Comparison of ENCODE assay signal across 14 mouse cellular contexts in the genomic region with DNA sequence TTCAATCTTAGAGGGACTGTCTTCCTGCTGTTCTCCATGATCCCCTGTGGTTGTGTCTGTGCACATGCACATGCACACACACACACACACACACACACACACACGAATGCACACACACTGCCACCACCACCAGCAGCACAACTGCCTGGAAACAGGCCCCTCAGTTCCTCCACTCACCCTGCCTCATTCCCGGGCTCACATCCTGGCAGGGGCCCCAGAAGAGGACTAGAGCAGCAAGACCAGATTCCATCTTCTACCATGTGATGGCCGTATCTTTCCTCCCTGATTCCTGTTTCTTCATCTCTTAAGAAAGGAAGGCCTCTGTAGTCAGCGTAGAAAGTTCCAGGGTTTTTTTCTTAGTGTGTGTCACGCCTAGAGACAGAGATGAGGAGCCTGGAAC. TPM values are rescaled to one million over a fixed set of nuclear protein-coding genes. Genes with fewer than 3 reads are reported as not detected.
A peak's percentile ranks its signal among the peaks of the same experiment; 100 is the strongest.
DNase-seq lines count a peak whose midpoint lies in the region; ATAC-seq and TF ChIP-seq lines count a peak whose summit lies in the region.
"Had no signal": no experiment of that assay in that cellular context is flagged by ENCODE, and none has a peak within 500 bp of the region (broad histone marks: within the 10 kb centered on the region; RNA-seq: fewer than 3 reads in every experiment).

No protein-coding gene starts in this region.

- H3K4me3 ChIP-seq in heart, embryonic 13.5 days = no peak overlapping the region
- no peak overlapping the region for H3K4me3 ChIP-seq in liver, embryonic 13.5 days (replicated peaks)
- H3K4me3 ChIP-seq in heart, postnatal 0 days (ENCODE audit: low read depth, low read length) = no peak overlapping the region
- H3K4me3 ChIP-seq in stomach, postnatal 0 days (ENCODE audit: low read depth, low read length) = no peak overlapping the region
- H3K4me3 ChIP-seq: forebrain, embryonic 15.5 days; limb, embryonic 13.5 days; midbrain, embryonic 15.5 days; neural tube, embryonic 13.5 days had no signal

- 56% methylated on average over 5 of the region's 5 CpGs for WGBS in heart, embryonic 13.5 days
- 65% methylated on average over 5 of the region's 5 CpGs for WGBS in liver, embryonic 13.5 days (ENCODE audit: insufficient replicate concordance)
- 48% methylated on average over 5 of the region's 5 CpGs for WGBS in heart, postnatal 0 days
- WGBS in stomach, postnatal 0 days = 55% methylated on average over 5 of the region's 5 CpGs

- no peak for TF ChIP-seq CTCF in heart, postnatal 0 days (IDR thresholded peaks at IDR 0.05; ENCODE audit: low read depth)
- TF ChIP-seq CTCF in stomach, postnatal 0 days (IDR thresholded peaks at IDR 0.05; ENCODE audit: low read depth) = no peak

- intact Hi-C loops in heart, postnatal 25 days (cut with DNase I) = no loop called here

- ATAC-seq in heart, embryonic 13.5 days (ENCODE audit: extremely low read depth, insufficient number of reproducible peaks, low FRiP score, low TSS enrichment) = no peak
- no peak for ATAC-seq in liver, embryonic 13.5 days (ENCODE audit: low read depth)
- ATAC-seq in heart, postnatal 0 days (ENCODE audit: insufficient read depth, low read depth) = no peak
- ATAC-seq in stomach, postnatal 0 days (ENCODE audit: low FRiP score, low TSS enrichment) = no peak; the same call in 1 of the 2 replicates
- ATAC-seq: forebrain, embryonic 15.5 days; midbrain, embryonic 15.5 days had no signal

- no peak for DNase-seq in heart, postnatal 25 days (ENCODE audit: low spot score)
- DNase-seq in liver, embryonic 13.5 days = no peak
- DNase-seq in liver = no peak
- no peak for DNase-seq in heart, postnatal 0 days (ENCODE audit: low spot score)
- DNase-seq in stomach, postnatal 0 days (ENCODE audit: low spot score) = no peak
- no peak for DNase-seq in spleen, postnatal 4 days (ENCODE audit: low spot score in 2 of 2)
- DNase-seq: cerebellum, adult 11-12 months; gastrocnemius, postnatal 14 days; thymus, postnatal 4 days had no signal

- peak overlapping the region; percentile 58 for H3K9ac ChIP-seq in heart, embryonic 13.5 days
- H3K9ac ChIP-seq in liver, embryonic 13.5 days = no peak overlapping the region
- H3K9ac ChIP-seq in heart, postnatal 0 days (replicated peaks; ENCODE audit: low read depth, low read length) = no peak overlapping the region
- no peak overlapping the region for H3K9ac ChIP-seq in stomach, postnatal 0 days (ENCODE audit: low read length)
- H3K9ac ChIP-seq: forebrain, embryonic 15.5 days; midbrain, embryonic 15.5 days; neural tube, embryonic 13.5 days had no signal

- TF ChIP-seq EP300 in heart, postnatal 0 days (IDR thresholded peaks at IDR 0.05; ENCODE audit: low read depth) = no peak
- no peak for TF ChIP-seq EP300 in stomach, postnatal 0 days (optimal IDR thresholded peaks at IDR 0.05)

- H3K9me3 ChIP-seq in heart, embryonic 13.5 days = no peaks in the 10 kb centered on the region
- no peaks in the 10 kb centered on the region for H3K9me3 ChIP-seq in liver, embryonic 13.5 days (replicated peaks)
- no peaks in the 10 kb centered on the region for H3K9me3 ChIP-seq in heart, postnatal 0 days (replicated peaks; ENCODE audit: control insufficient read depth, low read length)
- no peaks in the 10 kb centered on the region for H3K9me3 ChIP-seq in stomach, postnatal 0 days (ENCODE audit: control insufficient read depth, low read length)
- H3K9me3 ChIP-seq: forebrain, embryonic 15.5 days; limb, embryonic 13.5 days; midbrain, embryonic 15.5 days; neural tube, embryonic 13.5 days had no signal

- no peaks in the 10 kb centered on the region for H3K36me3 ChIP-seq in heart, embryonic 13.5 days
- peaks cover 3% of the 10 kb centered on the region; the same call in 1 of the 2 replicates for H3K36me3 ChIP-seq in liver, embryonic 13.5 days
- H3K36me3 ChIP-seq in heart, postnatal 0 days (replicated peaks; ENCODE audit: control insufficient read depth, insufficient read depth, low read length) = no peaks in the 10 kb centered on the region
- H3K36me3 ChIP-seq in stomach, postnatal 0 days (ENCODE audit: control insufficient read depth, insufficient read depth, low read length) = no peaks in the 10 kb centered on the region
- H3K36me3 ChIP-seq: forebrain, embryonic 15.5 days; limb, embryonic 13.5 days; midbrain, embryonic 15.5 days; neural tube, embryonic 13.5 days had no signal

- peaks cover 91% of the 10 kb centered on the region for H3K4me1 ChIP-seq in heart, embryonic 13.5 days
- H3K4me1 ChIP-seq in liver, embryonic 13.5 days (replicated peaks) = peaks cover 68% of the 10 kb centered on the region
- H3K4me1 ChIP-seq in heart, postnatal 0 days (ENCODE audit: control insufficient read depth, insufficient read depth) = peaks cover 68% of the 10 kb centered on the region
- H3K4me1 ChIP-seq in stomach, postnatal 0 days (replicated peaks; ENCODE audit: control insufficient read depth, insufficient read depth) = no peaks in the 10 kb centered on the region

- no peaks in the 10 kb centered on the region for H3K27me3 ChIP-seq in heart, embryonic 13.5 days (replicated peaks)
- H3K27me3 ChIP-seq in liver, embryonic 13.5 days = no peaks in the 10 kb centered on the region
- H3K27me3 ChIP-seq in heart, postnatal 0 days (ENCODE audit: control insufficient read depth, insufficient read depth, low read length) = no peaks in the 10 kb centered on the region
- no peaks in the 10 kb centered on the region for H3K27me3 ChIP-seq in stomach, postnatal 0 days (ENCODE audit: control insufficient read depth, insufficient read depth, low read length)
- H3K27me3 ChIP-seq: forebrain, embryonic 15.5 days; limb, embryonic 13.5 days; midbrain, embryonic 15.5 days; neural tube, embryonic 13.5 days had no signal

- no peak overlapping the region for H3K4me2 ChIP-seq in heart, embryonic 13.5 days
- no peak overlapping the region for H3K4me2 ChIP-seq in liver, embryonic 13.5 days
- H3K4me2 ChIP-seq in heart, postnatal 0 days (ENCODE audit: low read depth, low read length) = no peak overlapping the region
- no peak overlapping the region for H3K4me2 ChIP-seq in stomach, postnatal 0 days (replicated peaks; ENCODE audit: low read depth)
- H3K4me2 ChIP-seq: forebrain, embryonic 15.5 days; limb, embryonic 13.5 days; midbrain, embryonic 15.5 days; neural tube, embryonic 13.5 days had no signal

- peak overlapping the region; percentile 70 for H3K27ac ChIP-seq in heart, embryonic 13.5 days (replicated peaks)
- H3K27ac ChIP-seq in liver, embryonic 13.5 days = peak overlapping the region; percentile 20; the same call in 1 of the 2 replicates
- H3K27ac ChIP-seq in heart, postnatal 0 days (ENCODE audit: low read depth) = peak overlapping the region; percentile 74
- H3K27ac ChIP-seq in stomach, postnatal 0 days (replicated peaks) = peak overlapping the region; percentile 13
- H3K27ac ChIP-seq: forebrain, embryonic 15.5 days; limb, embryonic 13.5 days; midbrain, embryonic 15.5 days; neural tube, embryonic 13.5 days had no signal

RNA-seq across cellular contexts. Expression of gene Gramd4, which starts 22.0 kb away (rescaled TPM):
- polyA plus RNA-seq in heart, embryonic 13.5 days (2015; fragmentation: Nextera tagmentation; extraction: Ambion mirVana) = 11.9 and 12.2 TPM in 2 replicates
- 10 to 100 TPM; 30.4 to 34.7 TPM for total RNA-seq in heart, postnatal 25 days (2021)
- polyA plus RNA-seq in liver, embryonic 13.5 days (2015; fragmentation: Nextera tagmentation; extraction: Ambion mirVana) = 6.8 and 7.0 TPM in 2 replicates
- 31.8 and 35.0 TPM in 2 replicates for total RNA-seq in heart, postnatal 0 days (2014; rRNA removed; ENCODE audit: low replicate concordance)
- 15.4 and 16.2 TPM in 2 replicates for polyA plus RNA-seq in heart, postnatal 0 days (2015; fragmentation: Nextera tagmentation; extraction: Ambion mirVana)
- polyA plus RNA-seq in stomach, postnatal 0 days (2015; fragmentation: Nextera tagmentation; extraction: Ambion mirVana) = 11.1 and 11.4 TPM in 2 replicates

RNA-seq across cellular contexts. Expression of gene Celsr1, which starts 45.9 kb away (rescaled TPM):
- 1.3 and 1.4 TPM in 2 replicates for polyA plus RNA-seq in heart, embryonic 13.5 days (2015; fragmentation: Nextera tagmentation; extraction: Ambion mirVana)
- 1 to 10 TPM; 6.6 to 7.2 TPM for total RNA-seq in heart, postnatal 25 days (2021)
- 0.06 and 0.20 TPM in 2 replicates for polyA plus RNA-seq in liver, embryonic 13.5 days (2015; fragmentation: Nextera tagmentation; extraction: Ambion mirVana)
- 17.4 and 18.0 TPM in 2 replicates for total RNA-seq in heart, postnatal 0 days (2014; rRNA removed; ENCODE audit: low replicate concordance)
- 0.80 and 0.97 TPM in 2 replicates for polyA plus RNA-seq in heart, postnatal 0 days (2015; fragmentation: Nextera tagmentation; extraction: Ambion mirVana)
- 2.0 and 2.2 TPM in 2 replicates for polyA plus RNA-seq in stomach, postnatal 0 days (2015; fragmentation: Nextera tagmentation; extraction: Ambion mirVana)

Comparison
In these comparisons a context has a peak if more than half of its experiments do, and no peak if none do; other contexts are left out.
1. H3K27ac ChIP-seq: peak in every context shown above with its lines; median percentile 74 in heart, postnatal 0 days; 70 in heart, embryonic 13.5 days; 20 in liver, embryonic 13.5 days; 13 in stomach, postnatal 0 days.